Mouse (Mus musculus) R1 (cell line): ENCODE data around the gene Gpr137c.

Source experiments
- DNase-seq: peaks from one replicate; pipeline ENCODE4 v3.0.0-alpha.2; 2018; ENCODE audit warnings: low read depth, low spot score

The Gpr137c gene

GRCm38 (mm10) chr14:45291608-45292007, 72.1 kb downstream of the Gpr137c start:
- DNase-seq: no peak

- DNase-seq: no peak
Measured at GRCm38 (mm10) chr14:45303939-45304338, 84.4 kb downstream of the Gpr137c start.

DNA sequence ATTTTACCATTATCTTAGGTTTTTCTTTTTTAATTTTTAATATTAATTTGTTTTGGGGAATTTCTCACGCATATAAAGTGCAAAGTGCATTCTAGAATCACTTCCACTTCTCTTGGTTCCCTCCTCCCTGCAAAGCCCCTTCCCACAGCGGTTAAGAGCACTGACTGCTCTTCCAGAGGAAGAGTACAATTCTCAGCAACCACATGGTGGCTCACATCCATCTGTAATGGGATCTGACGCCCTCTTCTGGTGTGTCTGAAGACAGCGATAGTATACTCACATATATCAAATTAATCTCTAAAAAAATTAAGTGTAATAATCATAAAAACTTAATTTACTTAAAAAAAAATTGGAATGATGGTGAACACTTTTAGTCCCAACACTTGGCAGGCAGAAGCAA, 84.9 kb downstream of the Gpr137c start:
- DNase-seq: no peak

DNA sequence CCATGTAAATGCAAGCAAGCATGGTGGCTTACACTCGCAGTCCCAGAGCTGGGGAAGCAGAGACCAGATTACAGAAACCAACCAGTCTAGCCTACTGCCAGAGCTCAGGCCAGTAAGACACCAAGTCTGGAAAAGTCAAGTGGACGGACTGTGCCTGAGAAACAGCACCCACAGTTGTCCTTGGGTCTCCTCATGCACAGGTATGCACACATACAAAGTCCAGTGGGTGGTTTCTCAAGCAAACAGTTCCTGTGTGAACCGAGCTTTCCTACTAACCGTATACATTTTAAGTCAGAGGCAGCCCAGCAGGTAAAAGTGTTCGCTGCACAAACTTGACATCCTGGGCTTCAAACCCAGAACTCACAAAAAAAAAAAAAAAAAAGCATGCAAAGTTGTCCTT, 86.3 kb downstream of the Gpr137c start:
- DNase-seq: no peak

DNA sequence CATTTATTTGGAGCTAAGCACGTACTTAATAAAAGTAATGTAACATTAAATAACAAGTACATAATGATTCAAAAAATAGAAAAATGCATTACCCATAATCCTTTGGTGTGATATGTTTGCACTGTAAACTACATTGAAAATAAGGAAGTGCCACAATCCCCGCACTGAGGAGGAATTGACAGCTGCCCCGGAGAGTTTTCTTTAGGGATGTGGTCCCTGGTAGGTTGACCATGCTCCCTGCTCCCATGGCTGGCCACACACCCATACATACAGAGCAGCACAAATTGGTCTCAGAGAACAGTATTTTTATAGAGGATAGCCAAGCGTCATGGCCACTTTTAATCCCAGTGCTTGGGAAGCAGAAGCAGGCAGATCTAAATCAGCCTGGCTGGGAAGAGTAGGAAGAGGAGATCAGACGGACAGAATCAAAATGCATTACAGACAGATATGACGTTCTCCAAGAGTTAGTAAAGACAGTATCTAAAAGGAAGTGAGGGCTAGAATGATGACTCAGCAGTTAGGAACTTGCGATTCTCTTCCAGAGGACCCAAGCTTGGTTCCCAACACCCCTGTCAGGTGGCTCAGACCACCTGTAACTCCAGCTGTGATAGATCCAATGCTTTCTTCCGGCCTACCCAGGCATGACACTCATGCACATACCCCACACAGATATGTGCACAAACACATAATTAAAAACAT, 88.3 kb downstream of the Gpr137c start:
- peak; percentile 30 for DNase-seq

DNA sequence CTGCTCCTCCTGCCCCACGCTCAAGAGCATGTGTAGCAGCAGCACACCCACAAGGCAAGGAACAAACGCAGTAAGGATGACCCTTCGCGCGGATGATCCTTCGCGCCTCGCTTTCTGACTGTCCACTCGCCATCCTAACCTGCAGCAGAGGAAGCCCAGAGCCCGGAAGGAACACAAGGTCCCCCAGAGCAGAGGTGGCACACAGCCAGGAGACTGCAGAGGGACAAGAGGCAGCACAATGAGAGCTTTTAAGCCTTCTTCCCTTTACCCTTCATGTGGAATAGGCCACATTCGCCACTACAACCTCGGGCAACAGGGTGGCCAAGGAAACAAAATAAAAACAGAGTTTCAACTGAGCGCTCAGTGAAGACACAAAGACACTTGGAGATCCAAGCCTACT, 90.1 kb downstream of the Gpr137c start:
- no peak for DNase-seq

- no peak for DNase-seq
Measured at GRCm38 (mm10) chr14:45310101-45310500, 90.6 kb downstream of the Gpr137c start.

GRCm38 (mm10) chr14:45316927-45317326, 97.4 kb downstream of the Gpr137c start:
- no peak for DNase-seq

DNA sequence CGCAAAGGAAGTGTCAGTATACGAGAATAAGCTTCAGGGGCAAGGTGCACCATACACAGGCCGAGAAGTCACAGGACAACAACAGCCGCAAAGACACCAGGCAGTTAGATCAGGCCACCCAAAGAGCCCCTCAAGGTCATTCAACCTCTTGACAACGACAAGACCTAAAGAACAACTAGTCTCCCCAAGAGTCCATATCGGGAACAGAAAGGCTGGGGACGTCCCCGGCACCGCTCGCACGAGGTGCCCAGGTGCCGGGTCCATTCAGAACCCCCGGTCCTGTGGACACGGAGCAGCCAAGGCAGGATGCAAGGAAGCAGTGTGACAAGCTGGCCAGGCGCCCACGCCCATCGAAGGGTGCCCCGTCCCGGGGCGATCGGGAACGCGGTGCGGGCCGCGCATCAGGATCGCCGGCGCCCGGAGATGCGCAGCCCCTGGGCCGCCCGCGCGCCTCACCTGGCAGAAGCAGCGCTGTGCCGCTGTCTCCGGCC, 98.4 kb downstream of the Gpr137c start:
- DNase-seq: peak; percentile 64

DNA sequence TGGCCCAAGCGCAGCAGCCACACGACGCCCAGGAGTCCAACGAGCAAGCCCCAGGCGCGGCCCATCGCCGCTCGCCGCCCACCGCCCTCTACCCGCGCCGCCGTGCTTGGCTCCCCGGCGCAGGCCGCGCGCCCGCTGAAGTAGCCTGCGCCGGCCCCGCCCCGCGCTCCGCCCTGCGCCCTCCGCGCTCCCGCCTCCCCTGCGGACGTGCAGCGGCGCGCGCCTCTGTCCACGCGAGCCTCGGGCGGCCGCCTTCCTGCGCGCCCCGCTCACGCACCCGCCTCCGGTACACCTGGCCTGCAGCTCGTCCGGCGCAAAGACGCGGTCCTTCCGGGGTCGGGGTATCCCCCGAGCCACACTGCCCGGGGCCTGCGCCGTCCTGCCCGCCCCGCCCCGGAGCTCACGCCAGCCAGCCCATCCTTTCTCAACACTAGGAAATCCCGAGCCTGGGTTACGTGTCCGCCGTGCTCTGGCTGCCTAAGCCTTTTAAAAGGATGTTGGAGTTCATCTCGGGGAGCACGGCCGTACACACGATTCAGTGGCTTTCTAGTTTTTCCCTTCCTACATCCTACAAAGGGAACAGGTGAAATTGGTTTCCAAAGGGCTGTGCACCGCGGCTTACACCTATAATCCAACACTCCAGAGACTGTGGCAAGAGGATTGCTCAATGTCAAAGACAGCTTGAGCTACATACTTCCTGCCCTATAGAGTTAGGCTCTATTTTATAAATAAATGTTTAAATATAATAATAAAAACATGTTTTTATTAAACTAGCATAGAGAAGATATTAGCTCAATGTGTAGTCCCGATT, 99.1 kb downstream of the Gpr137c start, which contains the start of gene Ero1l:
Gene Ero1l, minus strand, starts transcription at position 346 of the 811 bp plus-strand sequence.
- peak; percentile 86 for DNase-seq

GRCm38 (mm10) chr14:45319237-45319610, 99.7 kb downstream of the Gpr137c start:
- DNase-seq: no peak

GRCm38 (mm10) chr14:45320111-45320510, 100.6 kb downstream of the Gpr137c start:
- DNase-seq: no peak

GRCm38 (mm10) chr14:45321067-45321466, 101.5 kb downstream of the Gpr137c start:
- no peak for DNase-seq

- DNase-seq: no peak
Measured at GRCm38 (mm10) chr14:45321622-45322021, 102.1 kb downstream of the Gpr137c start.

DNA sequence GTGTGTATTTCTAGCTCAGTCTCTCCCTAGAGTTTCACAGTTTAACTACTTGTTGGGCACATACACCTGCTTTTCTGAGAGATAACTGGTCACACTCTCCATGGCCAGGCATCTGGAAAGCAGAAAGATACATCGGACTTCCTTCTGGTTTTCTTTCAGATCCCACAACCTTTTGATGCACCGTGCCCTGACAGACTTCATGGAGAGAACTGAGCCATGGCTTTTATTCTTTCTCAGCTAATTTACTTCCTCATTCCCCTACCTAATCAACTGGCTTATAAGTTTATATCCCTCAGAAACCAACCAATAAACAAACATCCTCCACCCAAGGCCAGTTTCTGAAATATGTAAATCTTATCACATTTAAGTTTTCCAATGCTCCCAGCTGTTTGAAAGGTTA, 102.9 kb downstream of the Gpr137c start:
- no peak for DNase-seq

GRCm38 (mm10) chr14:45323320-45323719, 103.8 kb downstream of the Gpr137c start:
- DNase-seq: no peak

DNA sequence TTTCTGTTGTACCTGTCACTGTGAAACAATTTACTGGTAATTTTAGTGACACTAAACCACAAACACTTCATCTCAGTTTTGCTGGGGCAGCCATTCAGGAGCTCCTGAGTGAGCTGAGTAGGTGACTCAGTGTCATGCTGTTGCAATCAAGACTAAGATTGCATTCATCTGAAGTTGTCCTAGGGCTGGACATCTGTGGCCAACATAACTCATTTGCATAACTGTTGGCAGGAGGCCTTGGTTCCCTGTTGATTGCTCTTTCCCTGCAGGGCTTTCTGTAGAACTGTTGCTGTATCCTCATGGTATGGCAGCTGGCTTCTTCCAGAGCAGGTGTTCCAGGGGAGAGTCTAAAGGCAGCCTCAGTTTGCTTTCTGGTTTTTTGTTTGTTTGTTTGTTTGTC, 106.0 kb downstream of the Gpr137c start:
- no peak for DNase-seq

GRCm38 (mm10) chr14:45328072-45328713, 108.7 kb downstream of the Gpr137c start:
- no peak for DNase-seq

- DNase-seq: no peak
Measured at GRCm38 (mm10) chr14:45329018-45329588, 109.6 kb downstream of the Gpr137c start.

DNA sequence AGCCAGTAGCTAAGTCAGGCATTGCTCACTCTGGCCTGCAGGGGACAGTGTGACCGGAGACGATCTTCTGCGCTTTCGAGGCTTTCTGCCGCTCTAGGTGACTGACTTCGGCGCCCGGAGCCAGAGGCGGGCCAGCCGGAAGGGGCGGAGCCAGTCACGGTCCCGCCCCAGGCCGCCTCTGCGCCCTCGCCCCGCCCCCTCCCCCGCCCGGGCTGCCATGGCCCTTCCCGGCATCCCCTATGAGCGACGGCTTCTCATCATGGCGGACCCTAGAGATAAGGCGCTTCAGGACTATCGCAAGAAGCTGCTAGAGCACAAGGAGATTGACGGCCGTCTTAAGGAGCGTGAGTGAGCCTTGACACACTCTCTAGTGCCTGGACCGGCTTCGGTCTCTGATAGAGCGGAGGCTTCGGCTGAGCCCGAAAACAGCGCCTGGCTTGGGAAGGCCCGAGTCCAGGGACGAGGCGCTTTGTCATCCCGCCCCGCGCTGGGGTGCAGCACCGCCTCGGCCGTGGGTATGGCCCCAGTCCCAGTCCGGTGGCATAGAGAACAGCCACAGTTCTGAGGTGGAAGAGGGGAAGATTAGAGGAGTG, 110.2 kb downstream of the Gpr137c start, which contains the start of gene Psmc6:
Gene Psmc6, plus strand, starts transcription at position 200 of the 593 bp plus-strand sequence.
- peak; percentile 96 for DNase-seq
